Mouse (Mus musculus) intestine, postnatal 0 days (tissue): ENCODE results near the gene Lypd6. TPM values are rescaled to one million over a fixed set of nuclear protein-coding genes. Genes with fewer than 3 reads are reported as not detected.

Experiments
- ATAC-seq: fragments of 200-750 bp; cut with Nextera tagmentation; 2 replicates; pipeline ENCODE4 v1.8.0; 2017; ENCODE audit warnings: mild to moderate bottlenecking, moderate TSS enrichment, moderate library complexity
- H3K27ac ChIP-seq: fragments of 300-500 bp; sonication (generic); 2 replicates; pipeline ENCODE4 v1.5.1; 2014; ENCODE audit warnings: mild to moderate bottlenecking, low read depth, low read length, moderate library complexity
- H3K27me3 ChIP-seq: fragments of 300-500 bp; sonication (generic); replicated peaks from 2 replicates; pipeline ENCODE4 v1.6.1; 2014; ENCODE audit warnings: low read length, mixed read lengths; ENCODE audit not compliant: control insufficient read depth, insufficient read depth
- H3K36me3 ChIP-seq: fragments of 300-500 bp; sonication (generic); 2 replicates; pipeline ENCODE4 v1.6.1; 2014; ENCODE audit warnings: mild to moderate bottlenecking, moderate library complexity; ENCODE audit not compliant: control insufficient read depth, insufficient read depth
- H3K4me1 ChIP-seq: fragments of 300-500 bp; sonication (generic); replicated peaks from 2 replicates; pipeline ENCODE4 v1.6.1; 2014; ENCODE audit warnings: antibody characterized with exemption, low read length, mixed read lengths; ENCODE audit not compliant: control insufficient read depth, insufficient read depth
- H3K4me2 ChIP-seq: fragments of 300-500 bp; sonication (generic); replicated peaks from 2 replicates; pipeline ENCODE4 v1.6.1; 2014; ENCODE audit warnings: low read depth, mild to moderate bottlenecking, moderate library complexity
- H3K4me3 ChIP-seq: fragments of 300-500 bp; sonication (generic); 2 replicates; pipeline ENCODE4 v1.5.1; 2014; ENCODE audit warnings: low read depth, low read length
- H3K9ac ChIP-seq: fragments of 300-500 bp; sonication (generic); 2 replicates; pipeline ENCODE4 v1.6.1; 2014; ENCODE audit warnings: mild to moderate bottlenecking, low read depth, low read length
- H3K9me3 ChIP-seq: fragments of 300-500 bp; sonication (generic); 2 replicates; pipeline ENCODE4 v1.6.1; 2016; ENCODE audit warnings: mixed run types; ENCODE audit not compliant: control insufficient read depth
- CTCF ChIP-seq: sonication (generic); IDR thresholded peaks from 2 replicates; pipeline ENCODE4 v1.5.1; 2016; ENCODE audit warnings: low read depth, mild to moderate bottlenecking, control low read depth, antibody characterized with exemption, moderate library complexity
- WGBS: fragments of 180-500 bp; shearing (Covaris S2); extraction: QIAGEN DNeasy Blood & Tissue Kit; methylation state at CpG from one replicate; pipeline ENCODE4 v1.1.7; 2014; 5-methylcytosine and 5-hydroxymethylcytosine counted together
- polyA plus RNA-seq: library from polyadenylated mRNA; unstranded; fragments of >200 nt; fragmentation: Nextera tagmentation; extraction: Ambion mirVana; gene quantifications from 2 replicates; pipeline ENCODE4 v1.2.1, GENCODE M21; 2015

The Lypd6 gene
- polyA plus RNA-seq, 1 experiment from 2014 or later = 1.9 TPM

- H3K27ac ChIP-seq = peak overlapping the region; percentile 28; the same call in 1 of the 2 replicates
- 53% methylated on average over 5 of the region's 5 CpGs for WGBS
These were observed 84.6 kb downstream of the Lypd6 start for GRCm38 (mm10) chr2:50150816-50151215.

GRCm38 (mm10) chr2:50151401-50151800 lies 85.2 kb downstream of the Lypd6 start:
- Histone ChIP-seq H3K9ac (no peak overlapping the region), H3K9me3 (no peaks in the 10 kb centered on the region), H3K4me3 (no peak overlapping the region), H3K27me3 (no peaks in the 10 kb centered on the region), H3K27ac (no peak overlapping the region), H3K4me2 (no peak overlapping the region), H3K4me1 (no peaks in the 10 kb centered on the region), H3K36me3 (no peaks in the 10 kb centered on the region)
- 76% methylated on average over 2 of the region's 2 CpGs for WGBS
- no peak for TF ChIP-seq CTCF
- no peak for ATAC-seq

More at GRCm38 (mm10) chr2:50150816-50151215, 84.6 kb downstream of the Lypd6 start:
- no peak for TF ChIP-seq CTCF
- Histone ChIP-seq H3K4me2 (no peak overlapping the region), H3K9ac (no peak overlapping the region), H3K9me3 (no peaks in the 10 kb centered on the region), H3K27me3 (no peaks in the 10 kb centered on the region), H3K36me3 (no peaks in the 10 kb centered on the region), H3K4me1 (no peaks in the 10 kb centered on the region), H3K4me3 (no peak overlapping the region)
- no peak for ATAC-seq

GRCm38 (mm10) chr2:50151879-50152278 lies 85.7 kb downstream of the Lypd6 start:
- no peak for TF ChIP-seq CTCF
- Histone ChIP-seq H3K27me3 (no peaks in the 10 kb centered on the region), H3K9me3 (no peaks in the 10 kb centered on the region), H3K4me2 (no peak overlapping the region), H3K4me1 (no peaks in the 10 kb centered on the region), H3K27ac (no peak overlapping the region), H3K36me3 (no peaks in the 10 kb centered on the region), H3K4me3 (no peak overlapping the region), H3K9ac (no peak overlapping the region)
- 86% methylated on average over 3 of the region's 3 CpGs for WGBS
- ATAC-seq = no peak

- WGBS = 95% methylated on average over 10 of the region's 10 CpGs
- H3K9ac ChIP-seq = no peak overlapping the region
- H3K4me1 ChIP-seq = no peaks in the 10 kb centered on the region
- H3K4me3 ChIP-seq = no peak overlapping the region
- H3K27me3 ChIP-seq = no peaks in the 10 kb centered on the region
- ATAC-seq = no peak
- H3K27ac ChIP-seq = no peak overlapping the region
- H3K36me3 ChIP-seq = no peaks in the 10 kb centered on the region
- H3K9me3 ChIP-seq = no peaks in the 10 kb centered on the region
- no peak for TF ChIP-seq CTCF
- H3K4me2 ChIP-seq = no peak overlapping the region
These were observed 89.8 kb downstream of the Lypd6 start for GRCm38 (mm10) chr2:50156009-50156408.

DNA sequence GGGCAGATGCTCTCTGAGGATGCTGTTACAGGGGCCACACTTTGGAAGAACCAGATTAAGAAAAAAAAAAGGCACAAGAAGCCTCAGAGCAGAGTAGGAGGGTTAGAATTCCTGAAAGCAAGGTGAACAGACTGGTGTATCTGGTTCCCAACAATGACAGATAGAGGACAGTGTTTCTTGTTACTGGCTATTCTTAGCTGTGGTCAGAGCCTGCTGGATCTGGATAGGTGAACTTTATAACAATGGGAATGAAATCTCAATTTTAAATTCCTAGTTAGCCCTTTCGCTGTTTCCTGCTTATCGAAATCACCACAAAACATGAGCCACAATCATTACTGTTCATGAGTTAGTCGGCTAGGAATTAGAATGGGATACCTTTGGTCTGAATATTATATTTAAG lies 93.8 kb downstream of the Lypd6 start:
- no peak for ATAC-seq
- 94% methylated on average over 3 of the region's 3 CpGs for WGBS
- Histone ChIP-seq H3K36me3 (no peaks in the 10 kb centered on the region), H3K27ac (no peak overlapping the region), H3K9ac (no peak overlapping the region), H3K4me3 (no peak overlapping the region), H3K27me3 (no peaks in the 10 kb centered on the region), H3K9me3 (no peaks in the 10 kb centered on the region), H3K4me2 (no peak overlapping the region), H3K4me1 (no peaks in the 10 kb centered on the region)
- TF ChIP-seq CTCF = no peak

GRCm38 (mm10) chr2:50163608-50164007 lies 97.4 kb downstream of the Lypd6 start:
- no peak overlapping the region for H3K27ac ChIP-seq
- no peak for TF ChIP-seq CTCF
- no peaks in the 10 kb centered on the region for H3K4me1 ChIP-seq
- no peak overlapping the region for H3K4me2 ChIP-seq
- no peak overlapping the region for H3K9ac ChIP-seq
- no peaks in the 10 kb centered on the region for H3K27me3 ChIP-seq
- 55% methylated on average over 8 of the region's 8 CpGs for WGBS
- H3K9me3 ChIP-seq = no peaks in the 10 kb centered on the region
- no peaks in the 10 kb centered on the region for H3K36me3 ChIP-seq
- ATAC-seq = no peak
- H3K4me3 ChIP-seq = no peak overlapping the region

DNA sequence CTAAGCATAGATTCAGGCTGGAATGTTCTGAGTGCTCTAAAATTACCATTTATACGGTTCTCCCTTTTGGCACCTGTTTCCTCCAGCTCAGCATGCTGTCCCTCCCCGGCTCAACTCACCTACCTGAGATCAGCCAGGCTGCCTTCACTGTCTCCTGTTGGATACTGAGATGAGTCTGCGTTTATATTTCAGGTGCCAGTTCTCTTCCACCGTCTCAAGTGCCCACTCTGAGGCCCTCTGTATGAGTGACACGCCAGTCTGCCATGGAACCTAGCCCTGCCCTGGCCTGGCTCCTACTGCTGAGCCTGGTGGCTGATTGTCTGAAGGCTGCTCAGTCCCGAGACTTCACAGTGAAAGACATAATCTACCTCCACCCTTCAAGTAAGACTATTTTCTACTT lies 99.0 kb downstream of the Lypd6 start:
- Histone ChIP-seq H3K36me3 (no peaks in the 10 kb centered on the region), H3K27me3 (no peaks in the 10 kb centered on the region), H3K9ac (no peak overlapping the region), H3K4me2 (no peak overlapping the region), H3K4me3 (no peak overlapping the region), H3K9me3 (no peaks in the 10 kb centered on the region), H3K4me1 (no peaks in the 10 kb centered on the region), H3K27ac (no peak overlapping the region)
- no peak for ATAC-seq
- WGBS = 64% methylated on average over 6 of the region's 6 CpGs
- no peak for TF ChIP-seq CTCF
